Mouse (Mus musculus) forebrain, postnatal 0 days (tissue): ENCODE data around the gene Rpl9-ps6. TPM values are rescaled to one million over a fixed set of nuclear protein-coding genes. Genes with fewer than 3 reads are reported as not detected.
"Not testable (repeated sequence)": the region's sequence is repeated elsewhere in the genome, so short reads cannot be mapped to it uniquely, and the experiment has no call there.

ENCODE experiments used
- ATAC-seq: fragments of 200-750 bp; cut with Nextera tagmentation; 2 replicates; pipeline ENCODE4 v1.8.0; 2017; ENCODE audit warnings: mild to moderate bottlenecking, moderate library complexity
- DNase-seq: peaks from one replicate; pipeline ENCODE4 v3.0.0-alpha.2; 2015
- H3K27ac ChIP-seq: fragments of 300-500 bp; sonication (generic); 2 replicates; pipeline ENCODE4 v1.5.1; 2014; ENCODE audit warnings: low read depth, mild to moderate bottlenecking, antibody characterized with exemption, low read length, moderate library complexity, mixed read lengths
- H3K27me3 ChIP-seq: fragments of 300-500 bp; sonication (generic); 2 replicates; pipeline ENCODE4 v1.6.1; 2014; ENCODE audit warnings: mild to moderate bottlenecking, low read length, mixed read lengths; ENCODE audit not compliant: insufficient read depth
- H3K36me3 ChIP-seq: fragments of 300-500 bp; sonication (generic); 2 replicates; pipeline ENCODE4 v1.6.1; 2014; ENCODE audit warnings: mild to moderate bottlenecking, moderate library complexity; ENCODE audit not compliant: insufficient read depth
- H3K4me1 ChIP-seq: fragments of 300-500 bp; sonication (generic); 2 replicates; pipeline ENCODE4 v1.6.1; 2014; ENCODE audit warnings: antibody characterized with exemption; ENCODE audit not compliant: insufficient read depth
- H3K4me2 ChIP-seq: fragments of 300-500 bp; sonication (generic); 2 replicates; pipeline ENCODE4 v1.6.1; 2014; ENCODE audit warnings: low read depth, mild to moderate bottlenecking, moderate library complexity
- H3K4me3 ChIP-seq: fragments of 300-500 bp; sonication (generic); 2 replicates; pipeline ENCODE4 v1.5.1; 2014; ENCODE audit warnings: low read depth, low read length, mixed read lengths
- H3K9ac ChIP-seq: fragments of 300-500 bp; sonication (generic); 2 replicates; pipeline ENCODE4 v1.6.1; 2014; ENCODE audit warnings: mild to moderate bottlenecking
- H3K9me3 ChIP-seq: fragments of 300-500 bp; sonication (generic); 2 replicates; pipeline ENCODE4 v1.6.1; 2016; ENCODE audit warnings: low read length
- CTCF ChIP-seq: sonication (generic); IDR thresholded peaks from 2 replicates; pipeline ENCODE4 v1.5.1; 2016; ENCODE audit warnings: antibody characterized with exemption, control low read depth, low read depth
- WGBS: fragments of 180-500 bp; shearing (Covaris S2); extraction: QIAGEN DNeasy Blood & Tissue Kit; methylation state at CpG from one replicate; pipeline ENCODE4 v1.1.7; 2014; 5-methylcytosine and 5-hydroxymethylcytosine counted together
- polyA plus RNA-seq: library from polyadenylated mRNA; unstranded; fragments of >200 nt; fragmentation: Nextera tagmentation; extraction: Ambion mirVana; gene quantifications from 2 replicates; pipeline ENCODE4 v1.2.1, GENCODE M21; 2015
- total RNA-seq: library from RNA; depleted of rRNA; stranded (reverse); fragments of >200 nt; gene quantifications from 2 replicates; pipeline ENCODE4 v1.2.3, GENCODE M21; 2014

The Rpl9-ps6 gene
- total and polyA plus RNA-seq, 2 experiments from 2014 or later, result 54.1 to 106 TPM

DNA sequence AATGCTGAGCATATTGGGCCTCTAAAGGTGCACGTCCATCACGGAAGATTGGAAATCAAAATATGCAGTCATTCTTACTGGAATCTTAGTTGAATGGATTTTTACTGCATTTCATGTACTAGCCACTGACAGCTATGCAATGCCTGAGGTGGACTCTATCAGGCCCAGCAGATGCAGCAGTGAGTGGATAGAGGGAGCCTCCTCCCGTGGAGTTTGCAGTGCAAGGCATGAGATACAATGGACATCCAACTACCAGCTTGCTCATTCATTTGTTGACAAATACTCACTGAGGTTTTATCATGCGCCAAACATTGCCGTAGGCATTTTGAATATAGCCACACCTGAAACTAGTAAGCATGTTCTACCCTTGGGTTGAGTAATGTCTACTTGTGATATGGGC is 947 bp upstream of the Rpl9-ps6 start:
- no peak for ATAC-seq
- Histone ChIP-seq H3K36me3 (no peaks in the 10 kb centered on the region), H3K9ac (no peak overlapping the region), H3K9me3 (no peaks in the 10 kb centered on the region), H3K27me3 (no peaks in the 10 kb centered on the region), H3K4me3 (no peak overlapping the region), H3K4me2 (no peak overlapping the region), H3K27ac (no peak overlapping the region), H3K4me1 (no peaks in the 10 kb centered on the region)
- 93% methylated on average over 5 of the region's 5 CpGs for WGBS
- DNase-seq, result no peak
- TF ChIP-seq CTCF, result no peak

DNA sequence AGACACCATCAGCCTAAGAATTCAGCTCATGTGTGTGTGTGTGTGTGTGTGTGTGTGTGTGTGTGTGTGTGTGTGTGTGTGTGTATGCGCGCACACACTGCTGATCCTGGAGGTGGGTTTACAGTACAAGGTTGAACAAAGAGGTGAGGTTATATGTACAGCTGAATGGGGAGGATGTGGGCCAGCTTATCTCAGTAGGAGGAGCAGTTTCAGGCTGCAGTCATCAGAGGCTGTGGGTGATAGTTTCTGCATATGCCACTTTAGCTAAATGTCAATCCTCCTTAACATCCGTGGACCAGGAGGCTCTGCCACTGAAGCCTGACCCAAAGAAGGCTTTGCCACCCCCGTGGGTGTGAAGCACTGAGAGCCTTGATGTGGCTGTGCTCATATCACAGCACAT is 1.1 kb downstream of the Rpl9-ps6 start:
- DNase-seq, result no peak
- WGBS, result 86% methylated on average over 4 of the region's 4 CpGs
- H3K4me1 ChIP-seq, result no peaks in the 10 kb centered on the region
- H3K4me3 ChIP-seq, result no peak overlapping the region
- H3K9me3 ChIP-seq, result no peaks in the 10 kb centered on the region
- no peaks in the 10 kb centered on the region for H3K27me3 ChIP-seq
- H3K36me3 ChIP-seq, result no peaks in the 10 kb centered on the region
- TF ChIP-seq CTCF, result no peak
- H3K4me2 ChIP-seq, result no peak overlapping the region
- H3K9ac ChIP-seq, result no peak overlapping the region
- no peak overlapping the region for H3K27ac ChIP-seq
- ATAC-seq, result no peak

DNA sequence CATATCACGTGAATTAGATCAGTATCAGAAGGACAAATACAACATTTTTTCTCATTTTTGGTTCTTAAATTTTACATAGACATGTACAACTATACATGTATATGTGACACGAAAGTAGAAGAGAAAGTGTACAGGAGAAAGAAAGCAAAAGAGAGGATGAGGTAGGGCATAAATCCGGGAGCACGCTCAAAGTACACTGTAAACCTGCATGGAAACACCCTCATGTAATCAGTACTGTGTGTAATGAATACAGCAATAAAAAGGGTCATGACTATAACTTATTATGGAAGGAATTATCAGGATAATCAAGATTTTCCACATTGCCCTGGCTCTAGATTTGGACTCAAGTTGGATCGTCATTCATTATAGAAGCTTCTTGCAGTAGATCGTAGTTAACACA is 3.3 kb downstream of the Rpl9-ps6 start:
- no peak for TF ChIP-seq CTCF
- H3K4me2 ChIP-seq, result no peak overlapping the region
- no peaks in the 10 kb centered on the region for H3K27me3 ChIP-seq
- no peak overlapping the region for H3K4me3 ChIP-seq
- H3K9ac ChIP-seq, result no peak overlapping the region
- no peak for DNase-seq
- peaks cover 4% of the 10 kb centered on the region; the same call in 1 of the 2 replicates for H3K9me3 ChIP-seq
- no peaks in the 10 kb centered on the region for H3K36me3 ChIP-seq
- 94% methylated on average over 6 of the region's 6 CpGs for WGBS
- no peak overlapping the region for H3K27ac ChIP-seq
- no peaks in the 10 kb centered on the region for H3K4me1 ChIP-seq
- no peak for ATAC-seq

DNA sequence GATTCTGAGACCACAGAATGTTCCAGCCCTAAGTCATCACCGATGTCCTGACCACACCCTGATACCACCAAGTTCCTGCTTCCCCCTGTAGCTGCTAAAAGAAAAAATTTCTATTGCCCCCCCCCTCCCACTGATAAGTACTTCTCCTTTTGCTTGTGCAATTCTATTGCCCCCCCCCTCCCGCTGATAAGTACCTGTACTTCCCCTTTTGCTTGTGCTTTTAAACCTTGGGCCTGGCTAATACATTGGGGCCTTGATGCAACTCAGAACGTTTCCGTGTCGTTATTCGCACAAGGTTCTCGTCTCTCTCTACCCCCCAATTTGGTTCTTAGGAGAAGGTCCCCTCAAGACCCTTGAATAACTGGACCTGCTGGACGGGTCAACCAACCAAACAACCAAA is 8.7 kb downstream of the Rpl9-ps6 start:
- not testable (repeated sequence) for H3K9ac ChIP-seq, H3K36me3 ChIP-seq, H3K9me3 ChIP-seq, H3K4me1 ChIP-seq, H3K4me2 ChIP-seq, H3K27me3 ChIP-seq, DNase-seq, H3K27ac ChIP-seq, ATAC-seq, H3K4me3 ChIP-seq
- 91% methylated on average over 8 of the region's 8 CpGs for WGBS

DNA sequence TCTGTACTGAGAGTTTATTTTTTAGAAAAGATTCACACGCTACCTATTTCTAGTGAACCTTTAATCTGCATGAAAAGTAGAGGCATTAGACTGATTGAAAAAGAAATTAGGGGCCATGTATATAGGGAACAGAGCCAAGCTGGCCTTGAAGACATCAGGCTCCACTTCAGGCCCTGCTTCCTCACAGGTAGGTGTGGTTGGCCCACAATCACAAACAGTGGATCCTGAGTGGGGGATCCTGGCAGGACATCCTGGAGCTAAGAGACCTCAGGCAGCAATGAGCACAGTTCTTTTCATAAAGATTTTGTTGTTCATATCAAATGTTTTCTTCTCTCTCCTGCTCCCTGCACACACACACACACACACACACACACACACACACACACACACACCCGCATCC is 9.6 kb downstream of the Rpl9-ps6 start:
- no peaks in the 10 kb centered on the region for H3K27me3 ChIP-seq
- WGBS, result 72% methylated on average over 2 of the region's 2 CpGs
- H3K4me1 ChIP-seq, result no peaks in the 10 kb centered on the region
- TF ChIP-seq CTCF, result no peak
- DNase-seq (no peak), ATAC-seq (no peak)
- peaks cover 4% of the 10 kb centered on the region; the same call in 1 of the 2 replicates for H3K9me3 ChIP-seq
- H3K4me2 ChIP-seq, result no peak overlapping the region
- no peaks in the 10 kb centered on the region for H3K36me3 ChIP-seq
- no peak overlapping the region for H3K9ac ChIP-seq
- no peak overlapping the region for H3K27ac ChIP-seq
- H3K4me3 ChIP-seq, result no peak overlapping the region

DNA sequence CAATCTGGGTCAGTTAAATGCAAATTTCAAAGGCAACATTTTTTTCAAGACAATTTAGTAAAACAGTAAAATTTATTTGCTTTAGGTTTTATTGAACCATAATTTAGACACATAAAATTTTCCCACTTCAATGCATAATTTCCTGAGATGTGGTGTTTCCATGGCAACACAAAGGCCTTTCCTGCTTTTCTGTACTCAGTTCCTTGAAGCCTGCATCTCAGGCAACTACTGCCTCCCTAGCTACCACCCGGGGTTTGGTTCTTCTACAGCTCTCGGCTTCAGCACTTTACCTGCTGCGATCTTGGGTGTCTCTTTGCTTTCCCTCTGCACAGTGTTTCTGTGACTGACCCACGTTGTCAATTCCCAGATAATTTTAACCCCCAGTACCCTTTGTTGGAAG is 14.1 kb downstream of the Rpl9-ps6 start:
- Histone ChIP-seq H3K4me3 (no peak overlapping the region), H3K4me1 (no peaks in the 10 kb centered on the region), H3K36me3 (no peaks in the 10 kb centered on the region), H3K9ac (no peak overlapping the region), H3K9me3 (no peaks in the 10 kb centered on the region), H3K27ac (peak overlapping the region; percentile 46; the same call in 1 of the 2 replicates), H3K27me3 (no peaks in the 10 kb centered on the region), H3K4me2 (no peak overlapping the region)
- 52% methylated on average over 4 of the region's 4 CpGs for WGBS
- peak; percentile 90 for ATAC-seq
- DNase-seq, result peak; percentile 70
- no peak for TF ChIP-seq CTCF

DNA sequence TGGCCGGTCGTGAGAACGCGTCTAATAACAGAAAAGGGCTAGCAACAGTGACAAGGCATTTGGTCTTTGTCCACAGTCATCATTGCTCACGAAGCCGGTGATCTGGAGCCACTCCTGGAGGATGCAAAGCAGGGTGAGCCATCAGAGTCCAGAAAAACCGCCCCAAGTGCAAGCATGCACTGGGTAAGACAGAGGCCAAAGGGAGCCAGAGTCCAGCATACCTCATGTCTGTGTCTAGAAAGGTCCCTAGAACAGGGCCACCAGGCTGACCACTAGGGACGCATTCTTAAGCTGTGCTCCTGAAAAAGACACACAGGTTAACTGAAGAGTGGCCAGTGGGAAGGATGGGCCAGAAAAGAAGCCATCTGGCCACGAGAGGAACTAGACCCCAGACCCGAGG is 17.4 kb downstream of the Rpl9-ps6 start:
- no peak for DNase-seq
- 99% methylated on average over 10 of the region's 10 CpGs for WGBS
- ATAC-seq, result no peak
- Histone ChIP-seq H3K4me3 (no peak overlapping the region), H3K9me3 (no peaks in the 10 kb centered on the region), H3K4me2 (no peak overlapping the region), H3K27ac (no peak overlapping the region), H3K4me1 (no peaks in the 10 kb centered on the region), H3K9ac (no peak overlapping the region), H3K36me3 (no peaks in the 10 kb centered on the region), H3K27me3 (no peaks in the 10 kb centered on the region)
- no peak for TF ChIP-seq CTCF

DNA sequence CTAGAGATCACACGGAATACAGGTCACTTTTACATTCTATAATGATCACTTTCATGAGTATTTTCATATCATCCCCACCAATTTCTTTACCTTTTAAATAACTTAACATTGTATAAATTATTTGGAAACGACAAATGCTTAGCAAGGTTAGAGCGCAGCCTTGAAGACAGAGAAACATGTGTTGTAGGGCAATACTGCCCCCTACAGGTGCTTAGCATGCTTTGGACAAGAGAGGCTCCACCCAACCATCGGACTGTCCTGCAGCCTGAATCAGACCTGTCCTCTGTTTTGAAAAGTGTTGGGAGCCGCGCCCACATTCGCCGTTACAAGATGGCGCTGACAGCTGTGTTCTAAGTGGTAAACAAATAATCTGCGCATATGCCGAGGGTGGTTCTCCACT is 24.8 kb downstream of the Rpl9-ps6 start:
- no peak for TF ChIP-seq CTCF
- no peak overlapping the region for H3K9ac ChIP-seq
- H3K36me3 ChIP-seq, result no peaks in the 10 kb centered on the region
- no peaks in the 10 kb centered on the region for H3K9me3 ChIP-seq
- no peak overlapping the region for H3K4me2 ChIP-seq
- DNase-seq (no peak), ATAC-seq (no peak)
- no peaks in the 10 kb centered on the region for H3K27me3 ChIP-seq
- no peak overlapping the region for H3K27ac ChIP-seq
- no peak overlapping the region for H3K4me3 ChIP-seq
- no peaks in the 10 kb centered on the region for H3K4me1 ChIP-seq
- WGBS, result 97% methylated on average over 10 of the region's 11 CpGs
